Mouse (Mus musculus) small intestine, adult 2 months (tissue): ENCODE data around the gene Tma7.

Experiments used
- CTCF ChIP-seq: fragments of 200-500 bp; IDR thresholded peaks from 2 replicates; pipeline ENCODE4 v1.5.1; 2012; ENCODE audit warnings: low read depth, mild to moderate bottlenecking, control low read depth, inconsistent platforms, low read length, moderate library complexity, mixed read lengths; ENCODE audit not compliant: insufficient replicate concordance, insufficient read length; ENCODE audit errors: extremely low read depth
- POLR2A ChIP-seq: fragments of 200-500 bp; IDR thresholded peaks from 2 replicates; pipeline ENCODE4 v1.6.1; 2012; ENCODE audit warnings: low read depth, mild to moderate bottlenecking, control low read depth, inconsistent platforms, low read length, moderate library complexity

DNA sequence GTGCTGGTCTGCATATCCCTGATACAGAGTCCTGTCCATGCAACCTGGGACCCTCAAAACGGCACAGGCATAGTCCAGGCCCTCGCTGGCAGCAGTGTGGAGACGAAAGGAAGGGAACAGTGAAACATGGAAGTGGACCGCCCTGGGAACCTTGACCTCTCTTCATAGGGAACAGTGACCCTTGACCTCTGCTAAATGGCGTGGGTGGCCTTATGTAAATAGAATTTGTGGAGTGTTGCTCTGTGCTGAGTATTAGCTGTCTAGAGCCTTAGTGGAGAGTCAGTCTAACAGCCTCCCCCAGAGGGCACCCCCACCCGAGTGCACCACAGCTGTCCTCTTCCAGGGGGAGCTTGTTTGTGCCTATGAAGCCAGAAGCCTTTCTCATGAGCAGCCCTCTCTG, 10.4 kb upstream of the Tma7 start:
- no peak for TF ChIP-seq CTCF
- TF ChIP-seq POLR2A = no peak
